Mouse (Mus musculus): ENCODE results near the gene Cxcr6.

Cxcr6 gene

GRCm38 (mm10) chr9:123826631-123827030, 20.4 kb downstream of the Cxcr6 start:
- DNase-seq (ENCODE audit: low read depth): no peak

- DNase-seq (ENCODE audit: low read depth): no peak
Measured at GRCm38 (mm10) chr9:123828916-123829315, 22.6 kb downstream of the Cxcr6 start.

- no peak for DNase-seq (ENCODE audit: low read depth)
Measured at GRCm38 (mm10) chr9:123835851-123836250, 29.6 kb downstream of the Cxcr6 start.

GRCm38 (mm10) chr9:123840243-123840642, 34.0 kb downstream of the Cxcr6 start:
- DNase-seq (ENCODE audit: low read depth): peak; percentile 48

GRCm38 (mm10) chr9:123844468-123844867, 38.2 kb downstream of the Cxcr6 start:
- no peak for DNase-seq (ENCODE audit: low read depth)

- peak; percentile 44 for DNase-seq (ENCODE audit: low read depth)
Measured at GRCm38 (mm10) chr9:123845120-123845519, 38.8 kb downstream of the Cxcr6 start.

- DNase-seq (ENCODE audit: low read depth): no peak
Measured at GRCm38 (mm10) chr9:123846490-123846889, 40.2 kb downstream of the Cxcr6 start.

- peak; percentile 39 for DNase-seq (ENCODE audit: low read depth)
Measured at GRCm38 (mm10) chr9:123849976-123850695, 43.9 kb downstream of the Cxcr6 start.

GRCm38 (mm10) chr9:123850705-123851061, 44.4 kb downstream of the Cxcr6 start:
- peak; percentile 82 for DNase-seq (ENCODE audit: low read depth)

- peak; percentile 83 for DNase-seq (ENCODE audit: low read depth)
Measured at GRCm38 (mm10) chr9:123851062-123851712, 44.9 kb downstream of the Cxcr6 start.

GRCm38 (mm10) chr9:123851713-123852448, 45.6 kb downstream of the Cxcr6 start, which contains the start of gene Fyco1:
Gene Fyco1, minus strand, starts transcription at chr9:123851899.
- peak; percentile 92 for DNase-seq (ENCODE audit: low read depth)

GRCm38 (mm10) chr9:123852449-123853390, 46.4 kb downstream of the Cxcr6 start:
- DNase-seq (ENCODE audit: low read depth): peak; percentile 10

GRCm38 (mm10) chr9:123856836-123857235, 50.6 kb downstream of the Cxcr6 start:
- DNase-seq (ENCODE audit: low read depth): no peak

All from NIH3T3 (cell line).